Mouse (Mus musculus) neural tube, embryonic 11.5 days (tissue): ENCODE results near the gene Vps53. TPM values are rescaled to one million over a fixed set of nuclear protein-coding genes. Genes with fewer than 3 reads are reported as not detected.

ENCODE experiments used
- ATAC-seq: fragments of 200-750 bp; cut with Nextera tagmentation; 2 replicates; pipeline ENCODE4 v1.8.0; 2017; ENCODE audit warnings: moderate number of reproducible peaks, mild to moderate bottlenecking, moderate TSS enrichment, moderate library complexity; ENCODE audit not compliant: insufficient read depth, low FRiP score, low TSS enrichment
- DNase-seq: peaks from one replicate; pipeline ENCODE4 v3.0.0-alpha.2; 2015; ENCODE audit warnings: low spot score
- H3K27ac ChIP-seq: fragments of 300-500 bp; sonication (generic); 2 replicates; pipeline ENCODE4 v1.5.1; 2014; ENCODE audit warnings: low read depth, mild to moderate bottlenecking, low read length
- H3K27me3 ChIP-seq: fragments of 300-500 bp; sonication (generic); 2 replicates; pipeline ENCODE4 v1.6.1; 2014; ENCODE audit warnings: mild to moderate bottlenecking, low read length, mixed read lengths; ENCODE audit not compliant: control insufficient read depth, insufficient read depth
- H3K36me3 ChIP-seq: fragments of 300-500 bp; sonication (generic); 2 replicates; pipeline ENCODE4 v1.6.1; 2014; ENCODE audit warnings: mild to moderate bottlenecking, low read length, moderate library complexity, mixed read lengths; ENCODE audit not compliant: control insufficient read depth, insufficient read depth
- H3K4me1 ChIP-seq: fragments of 300-500 bp; sonication (generic); 2 replicates; pipeline ENCODE4 v1.6.1; 2014; ENCODE audit warnings: low read length, mixed read lengths; ENCODE audit not compliant: control insufficient read depth, insufficient read depth
- H3K4me2 ChIP-seq: fragments of 300-500 bp; sonication (generic); 2 replicates; pipeline ENCODE4 v1.6.1; 2014; ENCODE audit warnings: low read depth, mild to moderate bottlenecking, moderate library complexity
- H3K4me3 ChIP-seq: fragments of 300-500 bp; sonication (generic); 2 replicates; pipeline ENCODE4 v1.5.1; 2014; ENCODE audit warnings: low read depth, low read length
- H3K9ac ChIP-seq: fragments of 300-500 bp; sonication (generic); 2 replicates; pipeline ENCODE4 v1.6.1; 2014; ENCODE audit warnings: mild to moderate bottlenecking, low read length
- H3K9me3 ChIP-seq: fragments of 300-500 bp; sonication (generic); 2 replicates; pipeline ENCODE4 v1.6.1; 2016; ENCODE audit warnings: low read length; ENCODE audit not compliant: control insufficient read depth
- WGBS: fragments of 180-500 bp; shearing (Covaris S2); extraction: QIAGEN DNeasy Blood & Tissue Kit; methylation state at CpG from one replicate; pipeline ENCODE4 v1.1.7; 2014; 5-methylcytosine and 5-hydroxymethylcytosine counted together
- polyA plus RNA-seq: library from polyadenylated mRNA; unstranded; fragments of >200 nt; fragmentation: Nextera tagmentation; extraction: Ambion mirVana; gene quantifications from 2 replicates; pipeline ENCODE4 v1.2.1, GENCODE M21; 2014

The Vps53 gene
- polyA plus RNA-seq, 1 experiment from 2014 or later, result 50.8 TPM

- no peak overlapping the region for H3K4me2 ChIP-seq
- H3K9me3 ChIP-seq, result no peaks in the 10 kb centered on the region
- no peaks in the 10 kb centered on the region for H3K36me3 ChIP-seq
- ATAC-seq (no peak), DNase-seq (no peak)
- no peak overlapping the region for H3K4me3 ChIP-seq
- WGBS, result 83% methylated on average over 2 of the region's 2 CpGs
- no peak overlapping the region for H3K9ac ChIP-seq
- no peaks in the 10 kb centered on the region for H3K4me1 ChIP-seq
- no peaks in the 10 kb centered on the region for H3K27me3 ChIP-seq
- H3K27ac ChIP-seq, result no peak overlapping the region
These were observed 24.6 kb downstream of the Vps53 start for GRCm38 (mm10) chr11:76154861-76155260.

DNA sequence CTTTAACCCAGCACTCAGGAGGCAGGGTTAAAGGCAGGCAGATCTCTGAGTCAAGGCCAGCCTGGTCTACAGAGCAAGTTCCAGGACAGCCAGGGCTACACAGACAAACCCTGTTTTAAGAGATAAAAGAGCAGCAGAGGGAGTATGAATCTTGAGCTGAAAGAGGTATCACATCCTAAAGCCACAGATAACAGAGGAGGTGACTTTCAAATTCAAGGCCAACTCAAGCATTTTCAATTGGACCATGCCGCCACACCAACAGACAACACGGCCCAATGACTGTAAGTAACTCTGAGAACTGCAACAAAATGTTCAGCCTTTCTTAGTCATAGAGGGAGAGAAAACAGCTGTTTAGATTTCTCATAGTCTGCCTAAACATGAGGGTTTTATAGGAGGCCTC is 25.2 kb downstream of the Vps53 start:
- Histone ChIP-seq H3K9ac (no peak overlapping the region), H3K4me1 (no peaks in the 10 kb centered on the region), H3K4me3 (no peak overlapping the region), H3K4me2 (no peak overlapping the region), H3K9me3 (no peaks in the 10 kb centered on the region), H3K36me3 (no peaks in the 10 kb centered on the region), H3K27ac (no peak overlapping the region), H3K27me3 (no peaks in the 10 kb centered on the region)
- DNase-seq, result no peak
- ATAC-seq, result no peak
- 97% methylated on average over 2 of the region's 2 CpGs for WGBS

DNA sequence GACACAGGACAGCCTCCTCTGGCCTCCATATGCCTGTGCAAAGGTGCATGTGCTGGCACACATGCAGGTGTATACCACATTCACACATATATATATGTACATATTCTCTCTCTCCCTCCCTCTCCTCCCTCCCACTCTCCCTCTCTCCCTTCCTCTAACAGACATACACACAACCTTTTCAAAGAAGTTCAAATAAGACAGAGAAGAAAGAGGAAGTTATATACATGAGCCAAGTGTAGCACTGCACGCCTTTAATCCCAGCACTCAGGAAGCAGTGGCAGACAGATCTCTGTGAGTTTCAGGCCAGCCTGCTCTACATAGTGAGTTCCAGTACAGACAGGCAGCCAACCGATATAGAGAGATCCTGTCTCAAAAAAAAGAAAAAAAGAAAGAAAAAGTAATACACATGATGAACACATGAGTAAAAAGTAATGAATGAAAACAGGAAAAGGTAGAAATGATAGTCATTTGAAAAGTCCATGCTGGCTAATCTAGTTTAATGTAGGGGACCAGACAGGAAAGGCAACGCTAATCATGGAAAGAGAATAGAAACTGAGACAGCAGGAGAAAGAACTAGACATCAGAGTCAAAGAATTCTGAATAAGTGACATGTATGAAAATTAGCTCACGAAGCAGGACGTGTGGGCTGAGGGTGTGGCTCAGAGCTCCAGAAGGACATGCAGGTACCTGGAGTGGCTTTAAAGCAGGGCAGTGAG is 26.1 kb downstream of the Vps53 start:
- no peaks in the 10 kb centered on the region for H3K9me3 ChIP-seq
- DNase-seq, result no peak
- WGBS, result 91% methylated on average over 5 of the region's 5 CpGs
- H3K4me1 ChIP-seq, result no peaks in the 10 kb centered on the region
- H3K27me3 ChIP-seq, result no peaks in the 10 kb centered on the region
- no peak for ATAC-seq
- no peak overlapping the region for H3K4me2 ChIP-seq
- H3K9ac ChIP-seq, result no peak overlapping the region
- H3K4me3 ChIP-seq, result no peak overlapping the region
- H3K36me3 ChIP-seq, result no peaks in the 10 kb centered on the region
- H3K27ac ChIP-seq, result no peak overlapping the region

GRCm38 (mm10) chr11:76150980-76151379 is 28.5 kb downstream of the Vps53 start:
- ATAC-seq (no peak), DNase-seq (no peak)
- no peaks in the 10 kb centered on the region for H3K9me3 ChIP-seq
- H3K27ac ChIP-seq, result no peak overlapping the region
- no peak overlapping the region for H3K4me3 ChIP-seq
- no peaks in the 10 kb centered on the region for H3K27me3 ChIP-seq
- H3K36me3 ChIP-seq, result no peaks in the 10 kb centered on the region
- no peak overlapping the region for H3K4me2 ChIP-seq
- 62% methylated on average over 4 of the region's 4 CpGs for WGBS
- H3K9ac ChIP-seq, result no peak overlapping the region
- no peaks in the 10 kb centered on the region for H3K4me1 ChIP-seq

GRCm38 (mm10) chr11:76148055-76149008 is 31.1 kb downstream of the Vps53 start:
- Histone ChIP-seq H3K4me3 (no peak overlapping the region), H3K9ac (no peak overlapping the region), H3K27ac (no peak overlapping the region), H3K4me1 (no peaks in the 10 kb centered on the region), H3K9me3 (no peaks in the 10 kb centered on the region), H3K27me3 (no peaks in the 10 kb centered on the region), H3K4me2 (no peak overlapping the region), H3K36me3 (no peaks in the 10 kb centered on the region)
- ATAC-seq, result no peak
- no peak for DNase-seq
- WGBS, result 89% methylated on average over 8 of the region's 8 CpGs

DNA sequence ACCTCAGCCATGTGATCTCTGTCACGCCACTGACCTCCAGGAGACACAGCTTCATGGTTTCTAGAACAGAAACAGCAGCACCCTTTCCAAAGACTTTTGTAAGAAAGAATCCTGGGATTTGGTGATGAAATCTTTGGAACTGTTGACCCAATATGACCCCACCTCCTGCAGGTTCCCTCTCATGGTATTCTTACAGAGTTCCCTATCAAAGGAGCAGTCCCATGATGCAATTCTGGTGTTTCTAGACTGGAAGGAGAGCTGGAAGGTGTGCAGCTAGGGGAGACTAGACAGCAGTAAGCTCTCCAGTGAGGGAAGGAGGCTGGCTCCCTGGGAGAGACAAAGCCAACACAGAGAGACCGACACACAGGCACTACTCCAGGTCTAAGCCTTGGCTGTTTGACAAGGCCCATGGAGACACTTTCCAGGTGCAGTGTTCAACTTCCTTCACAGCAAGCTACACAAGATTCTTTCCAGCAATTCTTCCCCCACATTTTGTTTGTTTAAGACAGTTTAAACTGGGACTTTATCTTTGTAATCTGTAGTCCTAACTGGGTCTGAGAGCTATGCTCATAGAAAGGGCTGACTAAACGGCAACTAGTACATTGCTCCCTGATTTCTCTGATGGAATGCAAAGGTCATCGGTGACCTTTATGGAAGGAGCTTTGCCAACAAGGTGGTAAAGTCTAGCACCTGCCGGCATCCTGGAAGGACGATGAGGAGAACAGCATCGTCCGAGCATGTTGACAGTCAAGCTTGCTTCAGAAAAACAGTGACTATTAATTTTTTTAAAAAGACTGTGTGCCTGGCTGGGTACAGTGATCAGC is 33.0 kb downstream of the Vps53 start:
- Histone ChIP-seq H3K4me2 (no peak overlapping the region), H3K36me3 (no peaks in the 10 kb centered on the region), H3K4me1 (no peaks in the 10 kb centered on the region), H3K9ac (no peak overlapping the region), H3K4me3 (no peak overlapping the region), H3K9me3 (no peaks in the 10 kb centered on the region), H3K27ac (no peak overlapping the region), H3K27me3 (no peaks in the 10 kb centered on the region)
- DNase-seq (no peak), ATAC-seq (no peak)
- 93% methylated on average over 8 of the region's 8 CpGs for WGBS

DNA sequence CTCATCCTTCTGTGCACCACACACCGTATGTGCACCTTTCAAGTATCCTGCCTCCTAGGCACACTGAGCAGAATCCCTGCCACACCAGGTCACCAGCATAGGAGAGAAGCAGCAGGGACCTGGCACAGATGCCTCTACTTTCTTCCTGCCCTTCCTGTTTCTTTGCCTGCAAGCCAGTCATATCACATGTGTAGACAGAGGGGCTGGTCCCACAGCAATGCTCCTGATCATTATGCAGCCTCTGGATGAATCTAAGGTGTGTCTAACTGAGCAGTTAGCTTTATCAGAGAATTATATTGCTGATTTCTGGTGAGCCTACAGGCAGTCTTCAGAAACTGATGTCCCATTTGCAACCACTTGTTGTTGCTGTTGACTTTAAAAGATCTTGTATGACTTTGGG is 34.3 kb downstream of the Vps53 start:
- Histone ChIP-seq H3K9ac (no peak overlapping the region), H3K36me3 (no peaks in the 10 kb centered on the region), H3K27me3 (no peaks in the 10 kb centered on the region), H3K4me1 (no peaks in the 10 kb centered on the region), H3K27ac (no peak overlapping the region), H3K9me3 (no peaks in the 10 kb centered on the region), H3K4me3 (no peak overlapping the region), H3K4me2 (no peak overlapping the region)
- ATAC-seq, result no peak
- no peak for DNase-seq
- 100% methylated on average over 1 of the region's 1 CpGs for WGBS

- 94% methylated on average over 8 of the region's 8 CpGs for WGBS
- Histone ChIP-seq H3K4me3 (no peak overlapping the region), H3K4me1 (no peaks in the 10 kb centered on the region), H3K4me2 (no peak overlapping the region), H3K27me3 (no peaks in the 10 kb centered on the region), H3K9ac (no peak overlapping the region), H3K9me3 (no peaks in the 10 kb centered on the region), H3K36me3 (no peaks in the 10 kb centered on the region), H3K27ac (no peak overlapping the region)
- DNase-seq, result no peak
- ATAC-seq, result no peak
These were observed 35.1 kb downstream of the Vps53 start for GRCm38 (mm10) chr11:76144386-76144785.
